ENCODE assay signal across 8 mouse cellular contexts in genomic region chr2:26389154-26389690, GRCm38 (mm10). TPM values are rescaled to one million over a fixed set of nuclear protein-coding genes. Genes with fewer than 3 reads are reported as not detected.
DNase-seq lines count a peak whose midpoint lies in the region; ATAC-seq and TF ChIP-seq lines count a peak whose summit lies in the region.

Entr1 (minus strand) TSS chr2:26389316.
Pmpca (plus strand) TSS chr2:26389339.

- peak within 1 kb of the TSS; percentile 90 for H3K27ac ChIP-seq in gastrocnemius, adult 2 months
- peak within 1 kb of the TSS; percentile 81 for H3K27ac ChIP-seq in hindbrain, embryonic 16.5 days (ENCODE audit: low read depth, low read length)

- peak; percentile 89 for ATAC-seq in activated CD4-positive, CD25-positive, alpha-beta regulatory T cell, adult 4 months
- peak; percentile 94 for ATAC-seq in hindbrain, embryonic 16.5 days

- no peaks in the 10 kb centered on the region for H3K27me3 ChIP-seq in hindbrain, embryonic 16.5 days (replicated peaks; ENCODE audit: control insufficient read depth, insufficient read depth, low read length)
- no peaks in the 10 kb centered on the region for H3K27me3 ChIP-seq in megakaryocyte, embryonic 14.5 days (replicated peaks)

- H3K9me3 ChIP-seq in hindbrain, embryonic 16.5 days (ENCODE audit: control insufficient read depth, low read length): no peaks in the 10 kb centered on the region
- H3K9me3 ChIP-seq in megakaryocyte, embryonic 14.5 days: no peaks in the 10 kb centered on the region

- TF ChIP-seq CTCF in gastrocnemius, adult 2 months (IDR thresholded peaks at IDR 0.05): no peak

- H3K4me2 ChIP-seq in hindbrain, embryonic 16.5 days (ENCODE audit: low read length): peak within 1 kb of the TSS; percentile 97

- DNase-seq in cerebellum, postnatal 4 days (ENCODE audit: low spot score in 2 of 2): peak; percentile 70 to 88
- peak; percentile 92 for DNase-seq in gastrocnemius, adult 2 months
- peak; percentile 73 to 74 for DNase-seq in left cerebral cortex, adult 8-10 months (ENCODE audit: low spot score in 2 of 2)
- DNase-seq in right cerebral cortex, postnatal 10 days (ENCODE audit: low spot score in 2 of 2): peak; percentile 89 to 91
- DNase-seq in urinary bladder, postnatal 14 days (ENCODE audit: low spot score): peak; percentile 84

- H3K9ac ChIP-seq in hindbrain, embryonic 16.5 days (ENCODE audit: low read depth, low read length): peak within 1 kb of the TSS; percentile 96

- H3K4me3 ChIP-seq in gastrocnemius, adult 2 months: peak within 1 kb of the TSS; percentile 98
- peak within 1 kb of the TSS; percentile 95 for H3K4me3 ChIP-seq in hindbrain, embryonic 16.5 days (ENCODE audit: low read length)
- H3K4me3 ChIP-seq in megakaryocyte, embryonic 14.5 days (replicated peaks): peak within 1 kb of the TSS; percentile 94

- intact Hi-C loops in gastrocnemius, adult 2 months (cut with DNase I): loop anchor here (2.0 kb wide), 1 partner anchor 36 kb away; the partner anchor contains the start of gene Dnlz

- H3K36me3 ChIP-seq in hindbrain, embryonic 16.5 days (ENCODE audit: control insufficient read depth, insufficient read depth, low read length): peaks cover 63% of the 10 kb centered on the region
- H3K36me3 ChIP-seq in megakaryocyte, embryonic 14.5 days (replicated peaks; ENCODE audit: low read length): peaks cover 78% of the 10 kb centered on the region

- WGBS in hindbrain, embryonic 16.5 days: under 1% methylated on average over 60 of the region's 60 CpGs

- H3K4me1 ChIP-seq in hindbrain, embryonic 16.5 days (ENCODE audit: control insufficient read depth, insufficient read depth, low read depth, low read length): peaks cover 22% of the 10 kb centered on the region
- peaks cover 60% of the 10 kb centered on the region for H3K4me1 ChIP-seq in megakaryocyte, embryonic 14.5 days

RNA-seq across cellular contexts. Expression of gene Entr1, which starts in this region (rescaled TPM):
- polyA plus RNA-seq in activated CD4-positive, CD25-positive, alpha-beta regulatory T cell, adult 4 months (2017; shearing (Covaris generic)): 10 to 100 TPM; 44.8 to 54.9 TPM
- total RNA-seq in gastrocnemius, adult 2 months (2021): 10 to 100 TPM; 25.2 to 33.1 TPM
- 158 and 169 TPM in 2 replicates for polyA plus RNA-seq in hindbrain, embryonic 16.5 days (2015; fragmentation: Nextera tagmentation; extraction: Ambion mirVana)
- total RNA-seq in left cerebral cortex, adult 8-10 months (2022): 100 to 1,000 TPM; 130 to 136 (median 133) TPM
- polyA plus RNA-seq in megakaryocyte, embryonic 14.5 days (2012; ENCODE audit: insufficient read depth, low replicate concordance): 10.0 and 30.9 TPM in 2 replicates

RNA-seq across cellular contexts. Expression of gene Pmpca, which starts in this region (rescaled TPM):
- 10 to 100 TPM; 77.1 to 77.7 TPM for polyA plus RNA-seq in activated CD4-positive, CD25-positive, alpha-beta regulatory T cell, adult 4 months (2017; shearing (Covaris generic))
- 100 to 1,000 TPM; 133 to 141 TPM for total RNA-seq in gastrocnemius, adult 2 months (2021)
- polyA plus RNA-seq in hindbrain, embryonic 16.5 days (2015; fragmentation: Nextera tagmentation; extraction: Ambion mirVana): 96.0 and 98.9 TPM in 2 replicates
- total RNA-seq in left cerebral cortex, adult 8-10 months (2022): 10 to 100 TPM; 90.0 to 96.3 (median 92.2) TPM
- polyA plus RNA-seq in megakaryocyte, embryonic 14.5 days (2012; ENCODE audit: insufficient read depth, low replicate concordance): 110 and 172 TPM in 2 replicates

Comparison
In these comparisons a context has a peak if more than half of its experiments do, and no peak if none do; other contexts are left out.
1. Peak in every context shown above with its lines: DNase-seq, ATAC-seq, H3K4me3 ChIP-seq and H3K27ac ChIP-seq.